8 mouse cellular contexts compared by ENCODE assay signal in the genomic region with DNA sequence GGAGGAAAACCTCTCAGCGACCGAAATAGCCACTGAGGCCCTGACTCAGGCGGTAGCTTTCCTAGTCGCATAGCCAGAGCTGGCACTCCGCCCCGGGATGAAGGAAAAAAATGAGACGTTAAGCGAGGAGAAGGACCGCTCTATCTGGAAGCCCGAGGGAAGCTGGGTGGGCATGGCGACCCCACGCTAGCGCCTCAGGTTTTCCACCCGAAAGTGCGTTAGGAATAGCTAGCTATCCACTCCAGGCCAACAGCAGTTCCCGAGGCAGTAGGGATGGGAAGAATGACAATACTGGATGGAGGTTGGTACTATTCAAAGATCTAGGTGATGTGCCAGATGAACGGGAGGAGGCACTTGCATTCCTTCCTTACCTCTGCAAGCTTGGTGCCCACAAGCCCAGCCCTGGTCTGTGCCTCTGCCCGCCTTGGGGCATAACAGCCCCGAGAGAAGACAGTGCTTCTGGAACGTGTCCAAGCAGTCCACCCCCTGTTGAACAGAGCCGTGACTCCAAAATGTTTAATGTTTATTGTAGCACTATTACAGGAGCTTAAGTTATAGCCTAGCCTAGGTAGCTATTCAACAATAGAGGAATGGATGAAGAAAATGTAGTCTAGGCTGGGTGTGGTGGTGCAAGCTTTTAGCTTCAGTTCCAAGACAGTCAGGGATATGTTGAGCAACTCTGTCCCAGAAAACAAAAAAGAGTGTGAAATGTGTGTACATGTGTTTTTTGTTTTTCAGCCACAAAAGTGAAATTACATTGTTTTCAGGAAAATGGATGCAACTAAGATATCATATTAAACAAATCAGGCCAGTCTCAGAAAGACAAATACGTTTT. TPM values are rescaled to one million over a fixed set of nuclear protein-coding genes. Genes with fewer than 3 reads are reported as not detected.
A peak's percentile ranks its signal among the peaks of the same experiment; 100 is the strongest.
DNase-seq lines count a peak whose midpoint lies in the region; ATAC-seq lines count a peak whose summit lies in the region.

No protein-coding gene starts in this region.

- peak overlapping the region; percentile 88 for H3K9ac ChIP-seq in embryonic facial prominence, embryonic 15.5 days
- H3K9ac ChIP-seq in intestine, embryonic 15.5 days: peak overlapping the region; percentile 91

- H3K9me3 ChIP-seq in embryonic facial prominence, embryonic 15.5 days (replicated peaks): no peaks in the 10 kb centered on the region
- no peaks in the 10 kb centered on the region for H3K9me3 ChIP-seq in intestine, embryonic 15.5 days

- peaks cover 46% of the 10 kb centered on the region for H3K4me1 ChIP-seq in embryonic facial prominence, embryonic 15.5 days
- H3K4me1 ChIP-seq in intestine, embryonic 15.5 days (replicated peaks): peaks cover 2% of the 10 kb centered on the region

- H3K27me3 ChIP-seq in embryonic facial prominence, embryonic 15.5 days: no peaks in the 10 kb centered on the region
- H3K27me3 ChIP-seq in intestine, embryonic 15.5 days (replicated peaks): no peaks in the 10 kb centered on the region

- peak; percentile 41 for DNase-seq in left cerebral cortex, postnatal 4 days
- no peak for DNase-seq in left cerebral cortex, adult 18-20 months (ENCODE audit: low spot score in 2 of 2)
- peak; percentile 24 for DNase-seq in MN1 (ENCODE audit: low spot score)
- DNase-seq in layer of hippocampus, postnatal 25 days (ENCODE audit: extremely low spot score in 1 of 2, low spot score in 1 of 2): no peak
- DNase-seq in ovary, adult 18-20 months (ENCODE audit: low spot score): no peak

- peak overlapping the region; percentile 78 for H3K4me3 ChIP-seq in embryonic facial prominence, embryonic 15.5 days (replicated peaks)
- H3K4me3 ChIP-seq in intestine, embryonic 15.5 days (replicated peaks): peak overlapping the region; percentile 66

- H3K36me3 ChIP-seq in embryonic facial prominence, embryonic 15.5 days: peaks cover 34% of the 10 kb centered on the region
- no peaks in the 10 kb centered on the region for H3K36me3 ChIP-seq in intestine, embryonic 15.5 days

- H3K4me2 ChIP-seq in embryonic facial prominence, embryonic 15.5 days (replicated peaks): peak overlapping the region; percentile 76
- H3K4me2 ChIP-seq in intestine, embryonic 15.5 days (replicated peaks): peak overlapping the region; percentile 84

- ATAC-seq in embryonic facial prominence, embryonic 15.5 days (ENCODE audit: insufficient number of reproducible peaks, low FRiP score, low TSS enrichment, low read depth): peak; percentile 27
- peak; percentile 27 for ATAC-seq in intestine, embryonic 15.5 days
- ATAC-seq in megakaryocyte progenitor cell, adult 5-6 weeks (replicated peaks; ENCODE audit: poor library complexity): peak; percentile 16; the same call in 1 of the 2 replicates

- WGBS in embryonic facial prominence, embryonic 15.5 days: 3% methylated on average over 22 of the region's 22 CpGs
- WGBS in intestine, embryonic 15.5 days: 4% methylated on average over 22 of the region's 22 CpGs

- intact Hi-C loops in left cerebral cortex, postnatal 4 days (cut with DNase I): no loop called here

- H3K27ac ChIP-seq in embryonic facial prominence, embryonic 15.5 days (replicated peaks): peak overlapping the region; percentile 96
- peak overlapping the region; percentile 83 for H3K27ac ChIP-seq in intestine, embryonic 15.5 days

RNA-seq across cellular contexts. Expression of gene Smarcb1, which starts 0.5 kb away (rescaled TPM):
- 100 to 1,000 TPM; 138 to 139 TPM for total RNA-seq in left cerebral cortex, postnatal 4 days (2021)
- 10 to 100 TPM; 74.5 to 79.4 TPM for total RNA-seq in left cerebral cortex, adult 18-20 months (2021)
- polyA plus RNA-seq in embryonic facial prominence, embryonic 15.5 days (2015; fragmentation: Nextera tagmentation; extraction: Ambion mirVana): 187 and 192 TPM in 2 replicates
- polyA plus RNA-seq in intestine, embryonic 15.5 days (2015; fragmentation: Nextera tagmentation; extraction: Ambion mirVana): 170 and 171 TPM in 2 replicates
- 66.3 and 72.0 TPM in 2 replicates for total RNA-seq in megakaryocyte progenitor cell, adult 5-6 weeks (2015)
- total RNA-seq in megakaryocyte progenitor cell, adult 5-6 weeks (2017): 77.3 and 86.5 TPM in 2 replicates
- total RNA-seq in layer of hippocampus, postnatal 25 days (2021): 10 to 100 TPM; 86.4 to 88.8 TPM

RNA-seq across cellular contexts. Expression of gene Chchd10, which starts 11.0 kb away (rescaled TPM):
- total RNA-seq in left cerebral cortex, postnatal 4 days (2021): 10 to 100 TPM; 39.2 to 59.6 TPM
- 100 to 1,000 TPM; 416 to 479 TPM for total RNA-seq in left cerebral cortex, adult 18-20 months (2021)
- polyA plus RNA-seq in embryonic facial prominence, embryonic 15.5 days (2015; fragmentation: Nextera tagmentation; extraction: Ambion mirVana): 29.7 and 33.4 TPM in 2 replicates
- polyA plus RNA-seq in intestine, embryonic 15.5 days (2015; fragmentation: Nextera tagmentation; extraction: Ambion mirVana): 171 and 215 TPM in 2 replicates
- total RNA-seq in megakaryocyte progenitor cell, adult 5-6 weeks (2015): 54.0 and 55.0 TPM in 2 replicates
- 33.1 and 34.4 TPM in 2 replicates for total RNA-seq in megakaryocyte progenitor cell, adult 5-6 weeks (2017)
- total RNA-seq in layer of hippocampus, postnatal 25 days (2021): 100 to 1,000 TPM; 323 to 356 TPM

RNA-seq across cellular contexts. Expression of gene Mmp11, which starts 14.4 kb away (rescaled TPM):
- total RNA-seq in left cerebral cortex, postnatal 4 days (2021): 10 to 100 TPM in 1 of 2 experiments, 1 to 10 TPM in 1; 9.9 to 10.7 TPM
- total RNA-seq in left cerebral cortex, adult 18-20 months (2021): 1 to 10 TPM; 2.8 to 3.0 TPM
- polyA plus RNA-seq in embryonic facial prominence, embryonic 15.5 days (2015; fragmentation: Nextera tagmentation; extraction: Ambion mirVana): 101 and 133 TPM in 2 replicates
- 30.1 and 32.2 TPM in 2 replicates for polyA plus RNA-seq in intestine, embryonic 15.5 days (2015; fragmentation: Nextera tagmentation; extraction: Ambion mirVana)
- total RNA-seq in megakaryocyte progenitor cell, adult 5-6 weeks (2015): 0.57 TPM in 1 of 2 replicates, not detected in the other
- total RNA-seq in megakaryocyte progenitor cell, adult 5-6 weeks (2017): 10.1 TPM in 1 of 2 replicates, not detected in the other
- total RNA-seq in layer of hippocampus, postnatal 25 days (2021): 1 to 10 TPM; 1.4 to 2.1 TPM

RNA-seq across cellular contexts. Expression of gene Gm867, which starts 18.5 kb away (rescaled TPM):
- total RNA-seq in left cerebral cortex, postnatal 4 days (2021): 1 to 10 TPM in 1 of 2 experiments, under 1 TPM in 1; 0.48 to 1.1 TPM
- total RNA-seq in left cerebral cortex, adult 18-20 months (2021): not detected
- 0.81 and 0.89 TPM in 2 replicates for polyA plus RNA-seq in embryonic facial prominence, embryonic 15.5 days (2015; fragmentation: Nextera tagmentation; extraction: Ambion mirVana)
- 0.30 and 0.47 TPM in 2 replicates for polyA plus RNA-seq in intestine, embryonic 15.5 days (2015; fragmentation: Nextera tagmentation; extraction: Ambion mirVana)
- not detected in 2 replicates for total RNA-seq in megakaryocyte progenitor cell, adult 5-6 weeks (2015)
- not detected in 2 replicates for total RNA-seq in megakaryocyte progenitor cell, adult 5-6 weeks (2017)
- 1 to 10 TPM in 1 of 2 experiments, under 1 TPM in 1; 0.64 to 1.1 TPM for total RNA-seq in layer of hippocampus, postnatal 25 days (2021)

RNA-seq across cellular contexts. Expression of gene Vpreb3, which starts 20.9 kb away (rescaled TPM):
- total RNA-seq in left cerebral cortex, postnatal 4 days (2021): not detected
- not detected for total RNA-seq in left cerebral cortex, adult 18-20 months (2021)
- 1.4 and 1.6 TPM in 2 replicates for polyA plus RNA-seq in embryonic facial prominence, embryonic 15.5 days (2015; fragmentation: Nextera tagmentation; extraction: Ambion mirVana)
- 0.57 and 0.89 TPM in 2 replicates for polyA plus RNA-seq in intestine, embryonic 15.5 days (2015; fragmentation: Nextera tagmentation; extraction: Ambion mirVana)
- total RNA-seq in megakaryocyte progenitor cell, adult 5-6 weeks (2015): 1.5 TPM in 1 of 2 replicates, not detected in the other
- not detected in 2 replicates for total RNA-seq in megakaryocyte progenitor cell, adult 5-6 weeks (2017)
- not detected for total RNA-seq in layer of hippocampus, postnatal 25 days (2021)

Comparison
In these comparisons a context has a peak if more than half of its experiments do, and no peak if none do; other contexts are left out.
1. DNase-seq: peak in left cerebral cortex, postnatal 4 days (single experiment) and MN1 (single experiment); none in left cerebral cortex, adult 18-20 months (0 of 2), layer of hippocampus, postnatal 25 days (0 of 2) and ovary, adult 18-20 months (single experiment).
2. RNA of gene Chchd10, which starts 11.0 kb away (total RNA-seq): 416 to 479 TPM in left cerebral cortex, adult 18-20 months and 323 to 356 TPM in layer of hippocampus, postnatal 25 days; 39.2 to 59.6 TPM in left cerebral cortex, postnatal 4 days and 33.1 to 55.0 TPM in megakaryocyte progenitor cell, adult 5-6 weeks; every median in the first group is over 4 times any median in the second.
3. Peak in every context shown above with its lines, with median percentiles within 50 percentile points of each other: ATAC-seq.